Mouse (Mus musculus): ENCODE results near the gene Csnk1g2. TPM values are rescaled to one million over a fixed set of nuclear protein-coding genes. Genes with fewer than 3 reads are reported as not detected.

The Csnk1g2 gene
- polyA plus RNA-seq, 1 experiment from 2014 or later, result 134 TPM

DNA sequence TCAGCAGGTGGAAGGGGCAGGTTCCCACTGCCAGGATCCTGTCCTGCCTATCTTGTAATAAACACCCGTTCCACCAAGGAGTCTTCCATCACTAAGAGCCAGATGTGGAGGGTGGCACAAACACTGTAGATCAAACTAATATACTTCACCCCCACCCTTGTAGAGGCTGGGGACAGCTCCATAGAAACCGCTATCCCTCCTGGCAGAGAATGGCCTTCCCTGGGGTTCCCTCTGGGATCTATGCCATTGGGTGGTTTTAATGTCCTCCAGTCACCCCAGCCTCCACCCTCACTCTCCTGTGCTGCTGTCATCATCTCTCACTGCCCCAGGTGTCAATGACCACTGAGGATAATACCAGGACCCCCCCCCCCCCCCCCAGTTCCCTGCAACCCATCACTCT is 47.9 kb downstream of the Csnk1g2 start:
- Histone ChIP-seq H3K27me3 (ENCODE audit: control insufficient read depth, insufficient read depth, low read length) (no peaks in the 10 kb centered on the region), H3K4me2 (ENCODE audit: low read depth, low read length, severe bottlenecking) (no peak overlapping the region), H3K27ac (ENCODE audit: low read depth, low read length) (no peak overlapping the region), H3K4me3 (ENCODE audit: low read depth, low read length) (no peak overlapping the region), H3K36me3 (ENCODE audit: control insufficient read depth, insufficient read depth, low read length) (peaks cover 18% of the 10 kb centered on the region), H3K9me3 (ENCODE audit: control insufficient read depth, low read length) (no peaks in the 10 kb centered on the region), H3K9ac (ENCODE audit: low read length) (no peak overlapping the region), H3K4me1 (replicated peaks; ENCODE audit: control insufficient read depth, insufficient read depth, low read length) (peaks cover 17% of the 10 kb centered on the region)
- no peak for ATAC-seq (replicated peaks; ENCODE audit: low FRiP score)
- WGBS, result 95% methylated on average over 2 of the region's 2 CpGs
- no peak for DNase-seq (ENCODE audit: low spot score)

DNA sequence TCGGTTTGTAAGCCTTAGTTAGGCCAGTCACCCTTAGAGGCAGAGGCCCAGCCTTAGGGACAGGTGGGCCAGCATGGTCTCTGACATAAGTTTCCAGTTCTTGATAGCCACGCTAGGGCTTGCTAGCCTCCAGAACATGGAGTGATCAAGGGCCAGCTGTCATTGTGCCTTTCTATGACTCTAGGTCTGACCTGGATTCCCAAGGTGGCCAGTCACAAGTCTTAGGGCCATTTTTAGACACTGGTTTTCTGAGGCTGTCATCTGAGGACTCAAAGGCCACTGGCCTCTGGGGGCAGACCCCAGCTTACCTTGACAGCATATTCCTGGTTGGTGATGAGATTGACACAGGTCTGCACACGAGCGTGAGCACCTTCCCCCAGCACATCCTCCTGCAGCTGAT is 48.6 kb downstream of the Csnk1g2 start:
- DNase-seq (ENCODE audit: low spot score) (no peak), ATAC-seq (replicated peaks; ENCODE audit: low FRiP score) (no peak)
- Histone ChIP-seq H3K27ac (ENCODE audit: low read depth, low read length) (no peak overlapping the region), H3K4me1 (replicated peaks; ENCODE audit: control insufficient read depth, insufficient read depth, low read length) (peaks cover 14% of the 10 kb centered on the region), H3K9me3 (ENCODE audit: control insufficient read depth, low read length) (no peaks in the 10 kb centered on the region), H3K4me2 (ENCODE audit: low read depth, low read length, severe bottlenecking) (no peak overlapping the region), H3K4me3 (ENCODE audit: low read depth, low read length) (no peak overlapping the region), H3K36me3 (ENCODE audit: control insufficient read depth, insufficient read depth, low read length) (peaks cover 16% of the 10 kb centered on the region), H3K27me3 (ENCODE audit: control insufficient read depth, insufficient read depth, low read length) (no peaks in the 10 kb centered on the region), H3K9ac (ENCODE audit: low read length) (no peak overlapping the region)
- 92% methylated on average over 4 of the region's 4 CpGs for WGBS

DNA sequence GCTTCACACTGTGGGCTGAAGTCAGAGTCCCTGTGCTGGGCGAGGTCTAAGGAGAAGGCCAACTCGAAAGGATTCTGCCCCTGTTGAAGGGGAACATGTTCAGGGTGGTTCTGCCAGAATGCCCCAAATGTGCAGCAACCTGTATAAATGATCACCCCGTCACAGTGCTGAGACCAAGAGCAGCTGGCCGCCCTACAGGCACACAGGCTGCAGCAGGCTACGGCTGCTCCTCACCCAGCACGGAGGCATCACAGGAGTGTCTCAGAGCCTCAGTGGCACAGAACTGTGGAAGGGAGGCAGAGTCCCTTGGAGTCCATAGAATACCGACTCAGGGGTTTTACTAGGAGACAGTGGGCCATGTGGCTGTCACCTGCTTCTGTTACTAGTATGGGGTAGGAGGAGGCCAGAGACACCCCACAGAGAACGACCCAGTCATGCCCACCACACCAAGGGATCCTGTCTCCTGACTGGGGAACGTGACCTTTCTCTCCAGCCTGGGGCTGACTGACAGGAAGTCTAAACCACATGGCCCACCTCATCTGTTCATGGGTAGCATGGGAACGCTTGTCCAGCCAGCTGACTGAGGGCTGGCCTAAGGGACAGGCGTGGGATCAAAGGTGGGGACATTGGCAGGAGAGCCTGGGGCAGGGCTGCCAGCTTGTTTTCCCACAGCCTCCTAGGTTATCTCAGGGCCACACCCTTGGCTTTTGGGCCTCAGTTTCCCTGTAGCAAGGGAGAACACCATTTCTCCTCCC is 49.5 kb downstream of the Csnk1g2 start:
- Histone ChIP-seq H3K9ac (ENCODE audit: low read length) (no peak overlapping the region), H3K4me3 (ENCODE audit: low read depth, low read length) (no peak overlapping the region)
- DNase-seq (ENCODE audit: low spot score), result no peak

DNA sequence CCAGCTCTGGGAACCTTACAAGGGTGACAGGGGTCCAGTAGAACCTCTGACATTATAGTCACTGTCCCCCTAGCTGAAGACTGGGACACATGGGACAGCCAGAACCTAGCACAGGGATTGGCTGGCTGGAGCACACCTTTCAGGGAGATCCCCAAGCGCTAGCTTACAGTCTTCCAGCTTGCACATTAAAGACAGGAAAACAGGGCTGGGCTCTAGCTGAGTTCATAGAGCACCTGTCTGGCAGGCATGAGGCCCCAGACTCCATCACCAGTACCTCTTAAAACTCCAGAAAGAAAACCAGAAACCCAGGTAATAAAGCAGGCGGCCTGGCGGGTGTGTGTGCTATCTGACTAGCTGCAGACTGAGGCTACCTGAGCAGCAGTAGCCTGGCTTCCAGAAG is 51.1 kb downstream of the Csnk1g2 start:
- H3K4me1 ChIP-seq (replicated peaks; ENCODE audit: control insufficient read depth, insufficient read depth, low read length), result peaks cover 29% of the 10 kb centered on the region
- ATAC-seq (replicated peaks; ENCODE audit: low FRiP score) (no peak), DNase-seq (ENCODE audit: low spot score) (no peak)
- no peaks in the 10 kb centered on the region for H3K9me3 ChIP-seq (ENCODE audit: control insufficient read depth, low read length)
- 98% methylated on average over 3 of the region's 3 CpGs for WGBS
- no peak overlapping the region for H3K4me3 ChIP-seq (ENCODE audit: low read depth, low read length)
- no peaks in the 10 kb centered on the region for H3K27me3 ChIP-seq (ENCODE audit: control insufficient read depth, insufficient read depth, low read length)
- H3K9ac ChIP-seq (ENCODE audit: low read length), result no peak overlapping the region
- H3K36me3 ChIP-seq (ENCODE audit: control insufficient read depth, insufficient read depth, low read length), result peaks cover 14% of the 10 kb centered on the region; the same call in 1 of the 2 replicates
- H3K27ac ChIP-seq (ENCODE audit: low read depth, low read length), result no peak overlapping the region
- H3K4me2 ChIP-seq (ENCODE audit: low read depth, low read length, severe bottlenecking), result no peak overlapping the region

More for the DNA sequence above, 49.5 kb downstream of the Csnk1g2 start:
- ATAC-seq (replicated peaks; ENCODE audit: low FRiP score), result no peak
- WGBS, result 88% methylated on average over 11 of the region's 11 CpGs
- Histone ChIP-seq H3K27me3 (ENCODE audit: control insufficient read depth, insufficient read depth, low read length) (no peaks in the 10 kb centered on the region), H3K36me3 (ENCODE audit: control insufficient read depth, insufficient read depth, low read length) (peaks cover 14% of the 10 kb centered on the region; the same call in 1 of the 2 replicates), H3K4me1 (replicated peaks; ENCODE audit: control insufficient read depth, insufficient read depth, low read length) (peaks cover 18% of the 10 kb centered on the region), H3K27ac (ENCODE audit: low read depth, low read length) (no peak overlapping the region), H3K4me2 (ENCODE audit: low read depth, low read length, severe bottlenecking) (no peak overlapping the region), H3K9me3 (ENCODE audit: control insufficient read depth, low read length) (no peaks in the 10 kb centered on the region)

DNA sequence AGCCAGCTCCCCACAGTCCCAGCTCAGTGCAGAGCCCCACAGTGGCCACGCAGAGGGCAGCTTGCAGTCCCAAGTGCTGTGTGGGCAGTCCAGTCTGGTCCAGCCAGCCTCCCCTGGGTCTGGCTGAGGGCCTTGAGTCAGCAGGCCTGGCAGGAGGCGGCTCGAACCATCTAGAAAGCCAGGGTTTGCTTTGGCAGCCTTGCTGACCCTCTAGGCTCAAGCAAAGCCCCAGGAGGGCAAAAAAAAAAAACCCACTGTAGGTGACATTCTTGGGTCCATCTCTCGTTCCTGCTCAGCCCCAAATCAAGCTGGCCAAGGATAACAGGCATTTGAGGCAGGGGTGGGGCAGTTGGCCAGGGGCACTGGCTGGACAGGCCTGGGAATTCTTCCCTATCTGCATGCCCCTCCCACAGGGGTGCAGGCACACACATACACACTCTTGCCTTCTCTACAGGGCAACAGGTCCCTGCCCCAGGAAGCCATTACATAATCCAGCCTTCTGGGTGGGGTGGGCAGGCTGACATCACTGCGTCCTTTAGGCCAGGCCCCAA is 51.6 kb downstream of the Csnk1g2 start:
- no peaks in the 10 kb centered on the region for H3K27me3 ChIP-seq (ENCODE audit: control insufficient read depth, insufficient read depth, low read length)
- H3K36me3 ChIP-seq (ENCODE audit: control insufficient read depth, insufficient read depth, low read length), result peaks cover 10% of the 10 kb centered on the region; the same call in 1 of the 2 replicates
- no peak for ATAC-seq (replicated peaks; ENCODE audit: low FRiP score)
- no peaks in the 10 kb centered on the region for H3K9me3 ChIP-seq (ENCODE audit: control insufficient read depth, low read length)
- H3K27ac ChIP-seq (ENCODE audit: low read depth, low read length), result no peak overlapping the region
- DNase-seq (ENCODE audit: low spot score), result no peak
- peaks cover 33% of the 10 kb centered on the region for H3K4me1 ChIP-seq (replicated peaks; ENCODE audit: control insufficient read depth, insufficient read depth, low read length)
- H3K4me2 ChIP-seq (ENCODE audit: low read depth, low read length, severe bottlenecking), result peak overlapping the region; percentile 93
- 75% methylated on average over 5 of the region's 5 CpGs for WGBS
- peak overlapping the region; percentile 98 for H3K4me3 ChIP-seq (ENCODE audit: low read depth, low read length)
- peak overlapping the region; percentile 98 for H3K9ac ChIP-seq (ENCODE audit: low read length)

DNA sequence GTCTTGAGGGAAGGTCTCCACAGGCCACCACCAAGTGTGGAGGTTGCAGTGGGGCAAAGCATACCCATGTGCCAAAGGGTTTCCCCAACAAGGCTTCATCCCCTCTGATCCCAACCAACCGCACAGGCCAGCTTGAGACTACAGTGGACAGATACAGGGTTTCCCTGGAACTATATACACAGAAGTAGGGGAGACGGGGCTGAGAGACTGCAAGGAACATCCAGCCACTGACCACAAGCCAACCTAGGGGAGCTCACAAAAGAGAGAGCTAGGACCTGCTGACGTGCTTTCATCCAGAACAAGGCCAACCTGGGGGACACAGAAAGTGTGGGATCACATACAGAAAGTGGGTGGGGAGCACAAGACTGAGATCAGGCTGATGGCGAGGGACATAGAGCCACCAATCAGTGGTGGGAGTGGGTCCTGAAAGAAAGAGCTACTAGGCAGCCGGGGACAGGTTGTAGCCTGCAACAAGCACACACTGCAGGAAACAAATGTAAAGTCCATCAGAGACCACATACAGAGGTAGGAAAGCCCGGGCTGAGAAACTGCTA is 52.3 kb downstream of the Csnk1g2 start:
- 24% methylated on average over 6 of the region's 6 CpGs for WGBS

DNA sequence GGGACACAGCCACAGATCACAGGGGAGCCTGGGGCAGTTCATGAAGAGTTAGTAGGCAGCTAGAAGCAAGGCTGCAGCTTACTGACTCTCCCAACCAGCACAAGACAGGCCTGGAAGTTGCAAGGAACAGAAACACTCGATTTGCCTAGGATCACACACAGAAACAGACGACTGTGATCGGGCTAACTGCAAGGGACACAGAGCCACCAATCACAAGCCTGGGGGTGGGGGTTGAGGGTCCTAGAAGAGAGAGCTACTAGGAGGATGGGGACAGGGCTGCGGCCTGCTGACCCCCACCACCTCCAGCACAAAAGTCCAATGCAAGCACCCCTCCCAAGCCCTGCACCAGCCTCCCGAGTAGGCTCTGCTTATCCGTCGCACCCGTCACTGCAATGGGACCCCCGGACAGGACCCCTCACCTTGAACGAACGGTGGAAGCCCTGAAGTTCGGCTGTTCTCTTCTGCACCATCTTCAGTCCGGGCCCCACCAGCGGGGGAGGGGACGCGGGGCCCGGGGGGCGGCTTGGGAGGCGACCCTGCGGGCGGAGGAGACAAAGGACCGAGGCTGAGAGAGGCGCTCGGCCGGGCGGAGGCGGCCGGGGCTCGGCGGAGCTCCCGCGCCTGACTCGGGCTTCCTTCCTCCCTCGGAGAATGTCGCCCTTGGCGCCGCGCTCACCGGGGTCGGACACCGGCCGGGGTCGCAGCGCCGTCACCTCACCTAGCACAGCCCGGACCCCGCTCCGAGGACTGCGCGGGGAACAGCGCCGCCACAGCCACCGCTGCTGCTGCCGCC is 53.0 kb downstream of the Csnk1g2 start:
- peak overlapping the region; percentile 98 for H3K9ac ChIP-seq (ENCODE audit: low read length)
- DNase-seq (ENCODE audit: low spot score) (no peak), ATAC-seq (replicated peaks; ENCODE audit: low FRiP score) (peak; percentile 50)
- H3K9me3 ChIP-seq (ENCODE audit: control insufficient read depth, low read length), result no peaks in the 10 kb centered on the region
- H3K36me3 ChIP-seq (ENCODE audit: control insufficient read depth, insufficient read depth, low read length), result peaks cover 4% of the 10 kb centered on the region; the same call in 1 of the 2 replicates
- WGBS, result under 1% methylated on average over 45 of the region's 54 CpGs
- H3K27ac ChIP-seq (ENCODE audit: low read depth, low read length), result peak overlapping the region; percentile 71
- H3K4me3 ChIP-seq (ENCODE audit: low read depth, low read length), result peak overlapping the region; percentile 98
- H3K4me1 ChIP-seq (replicated peaks; ENCODE audit: control insufficient read depth, insufficient read depth, low read length), result peaks cover 33% of the 10 kb centered on the region
- peak overlapping the region; percentile 93 for H3K4me2 ChIP-seq (ENCODE audit: low read depth, low read length, severe bottlenecking)
- no peaks in the 10 kb centered on the region for H3K27me3 ChIP-seq (ENCODE audit: control insufficient read depth, insufficient read depth, low read length)

More for the DNA sequence above, 52.3 kb downstream of the Csnk1g2 start:
- H3K9ac ChIP-seq (ENCODE audit: low read length), result peak overlapping the region; percentile 98
- no peaks in the 10 kb centered on the region for H3K27me3 ChIP-seq (ENCODE audit: control insufficient read depth, insufficient read depth, low read length)
- DNase-seq (ENCODE audit: low spot score) (no peak), ATAC-seq (replicated peaks; ENCODE audit: low FRiP score) (no peak)
- H3K4me3 ChIP-seq (ENCODE audit: low read depth, low read length), result peak overlapping the region; percentile 98
- peaks cover 4% of the 10 kb centered on the region; the same call in 1 of the 2 replicates for H3K36me3 ChIP-seq (ENCODE audit: control insufficient read depth, insufficient read depth, low read length)
- peak overlapping the region; percentile 93 for H3K4me2 ChIP-seq (ENCODE audit: low read depth, low read length, severe bottlenecking)
- no peaks in the 10 kb centered on the region for H3K9me3 ChIP-seq (ENCODE audit: control insufficient read depth, low read length)
- peaks cover 33% of the 10 kb centered on the region for H3K4me1 ChIP-seq (replicated peaks; ENCODE audit: control insufficient read depth, insufficient read depth, low read length)
- H3K27ac ChIP-seq (ENCODE audit: low read depth, low read length), result no peak overlapping the region

DNA sequence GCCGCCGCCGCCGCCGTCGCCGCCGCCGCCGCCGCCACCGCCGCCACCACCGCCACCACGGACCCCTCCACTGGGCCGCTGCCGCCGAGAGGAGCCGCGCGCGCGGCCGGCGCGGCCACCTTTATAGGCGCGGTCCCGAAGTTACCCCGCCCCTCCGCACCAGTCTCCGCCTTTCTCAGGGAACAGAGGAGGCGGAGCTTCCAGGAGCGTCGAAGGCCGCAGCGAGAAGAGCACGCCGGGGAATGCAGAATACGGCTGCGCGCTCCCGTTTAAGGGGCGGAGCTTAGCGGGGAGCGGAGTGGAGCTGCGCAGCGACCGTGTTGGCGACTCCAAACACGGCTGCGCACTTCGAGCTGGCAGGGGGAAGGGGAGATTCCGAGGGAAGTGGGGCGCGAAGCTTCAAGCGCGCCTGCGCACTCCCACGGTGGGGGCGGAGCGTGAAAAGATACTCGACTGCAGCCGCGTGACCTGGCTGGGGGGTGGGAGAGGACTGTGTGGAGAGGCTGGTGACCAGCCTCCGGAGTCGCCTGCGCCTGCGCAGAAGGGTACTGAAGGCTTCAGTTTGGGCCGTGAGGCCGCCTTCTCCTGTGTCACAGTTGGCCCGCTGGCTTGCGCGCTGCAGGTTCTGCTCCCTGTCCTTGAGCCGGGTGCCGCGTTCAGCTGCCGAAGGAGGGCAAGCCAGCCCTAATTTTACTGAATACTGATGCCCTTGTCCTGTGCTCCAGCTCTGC is 53.7 kb downstream of the Csnk1g2 start:
- H3K9me3 ChIP-seq (ENCODE audit: control insufficient read depth, low read length), result no peaks in the 10 kb centered on the region
- peaks cover 33% of the 10 kb centered on the region for H3K4me1 ChIP-seq (replicated peaks; ENCODE audit: control insufficient read depth, insufficient read depth, low read length)
- H3K4me2 ChIP-seq (ENCODE audit: low read depth, low read length, severe bottlenecking), result peak overlapping the region; percentile 93
- H3K27ac ChIP-seq (ENCODE audit: low read depth, low read length), result peak overlapping the region; percentile 98
- H3K4me3 ChIP-seq (ENCODE audit: low read depth, low read length), result peak overlapping the region; percentile 98
- under 1% methylated on average over 71 of the region's 78 CpGs for WGBS
- H3K27me3 ChIP-seq (ENCODE audit: control insufficient read depth, insufficient read depth, low read length), result no peaks in the 10 kb centered on the region
- H3K36me3 ChIP-seq (ENCODE audit: control insufficient read depth, insufficient read depth, low read length), result peaks cover 4% of the 10 kb centered on the region; the same call in 1 of the 2 replicates
- DNase-seq (ENCODE audit: low spot score), result peak; percentile 100
- ATAC-seq (replicated peaks; ENCODE audit: low FRiP score), result peak; percentile 92
- peak overlapping the region; percentile 98 for H3K9ac ChIP-seq (ENCODE audit: low read length)
